Mouse (Mus musculus) E14TG2a.4 (cell line): Measurements from ENCODE around the gene Fgd3.

Experiments
- CTCF ChIP-seq: conservative IDR thresholded peaks from 2 replicates; pipeline ENCODE4 v1.5.1; 2014; ENCODE audit warnings: low read length
- NANOG ChIP-seq: IDR thresholded peaks from 2 replicates; pipeline ENCODE4 v1.6.1; 2014; ENCODE audit warnings: borderline replicate concordance, low read length, mixed read lengths
- POU5F1 ChIP-seq: IDR thresholded peaks from 2 replicates; pipeline ENCODE4 v1.6.1; 2014; ENCODE audit warnings: low read length, borderline replicate concordance

DNA sequence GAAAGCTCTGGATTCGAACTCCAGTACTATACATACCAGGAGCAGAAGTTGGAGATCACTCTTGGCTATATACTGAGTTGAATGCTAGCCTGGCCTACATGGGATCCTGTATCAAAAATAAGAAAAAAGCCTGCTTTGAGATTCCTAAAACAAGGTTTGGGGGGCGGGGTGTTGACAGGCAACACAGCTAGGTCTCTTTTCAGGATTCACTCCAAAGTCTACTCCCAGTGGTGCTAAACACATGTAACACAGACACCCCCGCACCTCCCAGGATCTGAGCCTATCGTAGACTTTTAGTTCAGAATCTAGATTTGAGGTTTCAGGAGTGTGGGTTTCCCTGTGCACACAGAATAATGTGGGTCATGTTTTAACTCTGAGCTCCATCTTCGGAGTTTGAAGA, 2.6 kb upstream of the Fgd3 start:
- no peak for TF ChIP-seq CTCF
- no peak for TF ChIP-seq POU5F1
- TF ChIP-seq NANOG = no peak
